Mouse (Mus musculus) ES-E14 (cell line): Measurements from ENCODE around the gene Nfxl1.
"Not testable (repeated sequence)": the region's sequence is repeated elsewhere in the genome, so short reads cannot be mapped to it uniquely, and the experiment has no call there.

Experiments used
- MAFK ChIP-seq: IDR thresholded peaks from 2 replicates; pipeline ENCODE4 v1.6.1; 2014; ENCODE audit warnings: mild to moderate bottlenecking, low read depth, low read length, inconsistent platforms; ENCODE audit not compliant: insufficient read depth
- ZC3H11A ChIP-seq: IDR thresholded peaks from 2 replicates; pipeline ENCODE4 v1.6.1; 2012; ENCODE audit warnings: low read depth, mild to moderate bottlenecking, inconsistent platforms, low read length, borderline replicate concordance
- ZNF384 ChIP-seq: IDR thresholded peaks from 2 replicates; pipeline ENCODE4 v1.6.1; 2012; ENCODE audit warnings: low read depth, low read length, inconsistent platforms

DNA sequence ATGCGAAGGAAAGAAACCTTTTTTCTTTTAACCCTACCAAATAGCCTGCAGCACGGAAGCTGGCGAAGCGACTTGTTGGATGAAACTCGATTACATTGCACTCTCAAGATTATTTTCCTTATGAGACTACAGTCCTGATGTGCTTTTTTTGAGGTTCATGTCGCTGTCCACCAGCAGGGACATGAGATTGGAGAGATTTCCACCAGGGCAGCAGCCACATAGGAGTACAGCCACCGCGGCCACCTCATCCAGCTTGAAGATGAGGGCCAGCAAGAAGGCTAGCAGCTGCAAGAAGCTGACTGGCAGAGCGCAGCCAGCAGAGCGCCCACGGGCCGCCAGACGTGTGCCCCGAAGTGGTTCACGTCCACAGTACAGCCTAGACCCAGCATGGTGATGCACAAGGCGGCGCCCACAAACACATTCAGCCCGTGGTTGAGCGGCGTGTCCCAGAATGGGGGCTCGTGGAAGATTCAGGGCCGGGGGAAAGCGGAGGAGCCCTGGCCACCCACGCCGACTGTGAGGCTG lies 27.2 kb upstream of the Nfxl1 start:
- not testable (repeated sequence) for TF ChIP-seq MAFK, ZC3H11A, ZNF384
